Mouse (Mus musculus) hindbrain, postnatal 0 days (tissue): ENCODE data around the gene Dock6. TPM values are rescaled to one million over a fixed set of nuclear protein-coding genes. Genes with fewer than 3 reads are reported as not detected.

ENCODE experiments used
- ATAC-seq: fragments of 200-750 bp; cut with Nextera tagmentation; 2 replicates; pipeline ENCODE4 v1.8.0; 2017; ENCODE audit warnings: mild to moderate bottlenecking, moderate TSS enrichment, moderate library complexity
- DNase-seq: peaks from one replicate; pipeline ENCODE4 v3.0.0-alpha.2; 2015; ENCODE audit warnings: low spot score
- H3K27ac ChIP-seq: fragments of 300-500 bp; sonication (generic); 2 replicates; pipeline ENCODE4 v1.5.1; 2014; ENCODE audit warnings: mild to moderate bottlenecking
- H3K27me3 ChIP-seq: fragments of 300-500 bp; sonication (generic); 2 replicates; pipeline ENCODE4 v1.6.1; 2014; ENCODE audit warnings: low read length, mixed read lengths; ENCODE audit not compliant: insufficient read depth
- H3K36me3 ChIP-seq: fragments of 300-500 bp; sonication (generic); 2 replicates; pipeline ENCODE4 v1.6.1; 2014; ENCODE audit warnings: low read length, mixed read lengths; ENCODE audit not compliant: insufficient read depth
- H3K4me1 ChIP-seq: fragments of 300-500 bp; sonication (generic); 2 replicates; pipeline ENCODE4 v1.6.1; 2014; ENCODE audit warnings: antibody characterized with exemption, low read length, mixed read lengths; ENCODE audit not compliant: insufficient read depth
- H3K4me2 ChIP-seq: fragments of 300-500 bp; sonication (generic); 2 replicates; pipeline ENCODE4 v1.6.1; 2014; ENCODE audit warnings: low read depth, mild to moderate bottlenecking, low read length, moderate library complexity, mixed read lengths
- H3K4me3 ChIP-seq: fragments of 300-500 bp; sonication (generic); 2 replicates; pipeline ENCODE4 v1.5.1; 2014; ENCODE audit warnings: low read length
- H3K9ac ChIP-seq: fragments of 300-500 bp; sonication (generic); replicated peaks from 2 replicates; pipeline ENCODE4 v1.6.1; 2014; ENCODE audit warnings: mild to moderate bottlenecking, low read length, moderate library complexity, mixed read lengths
- H3K9me3 ChIP-seq: fragments of 300-500 bp; sonication (generic); 2 replicates; pipeline ENCODE4 v1.6.1; 2016; ENCODE audit warnings: low read length, mixed read lengths
- CTCF ChIP-seq: IDR thresholded peaks from 2 replicates; pipeline ENCODE4 v1.5.1; 2016; ENCODE audit warnings: antibody characterized with exemption, control low read depth, low read depth
- WGBS: fragments of 180-500 bp; shearing (Covaris S2); extraction: QIAGEN DNeasy Blood & Tissue Kit; methylation state at CpG from one replicate; pipeline ENCODE4 v1.1.7; 2014; 5-methylcytosine and 5-hydroxymethylcytosine counted together
- polyA plus RNA-seq: library from polyadenylated mRNA; unstranded; fragments of >200 nt; fragmentation: Nextera tagmentation; extraction: Ambion mirVana; gene quantifications from 2 replicates; pipeline ENCODE4 v1.2.1, GENCODE M21; 2015
- total RNA-seq: library from RNA; depleted of rRNA; stranded (reverse); fragments of >200 nt; gene quantifications from 2 replicates; pipeline ENCODE4 v1.2.3, GENCODE M21; 2014

Dock6 gene
- total and polyA plus RNA-seq, 2 experiments from 2014 or later = 11.5 to 15.6 TPM

GRCm38 (mm10) chr9:21823957-21824356, 28.5 kb downstream of the Dock6 start:
- TF ChIP-seq CTCF = no peak
- no peak for ATAC-seq
- DNase-seq = no peak
- H3K27ac ChIP-seq = no peak overlapping the region
- H3K4me2 ChIP-seq = no peak overlapping the region
- H3K4me1 ChIP-seq = no peaks in the 10 kb centered on the region
- H3K4me3 ChIP-seq = no peak overlapping the region
- WGBS = 60% methylated on average over 4 of the region's 4 CpGs
- no peaks in the 10 kb centered on the region for H3K27me3 ChIP-seq
- H3K36me3 ChIP-seq = no peaks in the 10 kb centered on the region
- no peaks in the 10 kb centered on the region for H3K9me3 ChIP-seq
- no peak overlapping the region for H3K9ac ChIP-seq

- Histone ChIP-seq H3K27ac (no peak overlapping the region), H3K9me3 (no peaks in the 10 kb centered on the region), H3K36me3 (no peaks in the 10 kb centered on the region), H3K4me2 (no peak overlapping the region), H3K4me1 (no peaks in the 10 kb centered on the region), H3K4me3 (no peak overlapping the region), H3K27me3 (no peaks in the 10 kb centered on the region), H3K9ac (no peak overlapping the region)
- no peak for TF ChIP-seq CTCF
- ATAC-seq (no peak), DNase-seq (no peak)
- WGBS = 76% methylated on average over 6 of the region's 6 CpGs
These were observed 29.7 kb downstream of the Dock6 start for GRCm38 (mm10) chr9:21822686-21823085.

GRCm38 (mm10) chr9:21820183-21820582, 32.3 kb downstream of the Dock6 start:
- TF ChIP-seq CTCF = no peak
- no peak overlapping the region for H3K9ac ChIP-seq
- no peaks in the 10 kb centered on the region for H3K4me1 ChIP-seq
- ATAC-seq = no peak
- H3K27ac ChIP-seq = no peak overlapping the region
- no peak overlapping the region for H3K4me2 ChIP-seq
- 87% methylated on average over 12 of the region's 12 CpGs for WGBS
- no peaks in the 10 kb centered on the region for H3K27me3 ChIP-seq
- H3K9me3 ChIP-seq = no peaks in the 10 kb centered on the region
- no peak overlapping the region for H3K4me3 ChIP-seq
- H3K36me3 ChIP-seq = no peaks in the 10 kb centered on the region
- no peak for DNase-seq

GRCm38 (mm10) chr9:21819181-21819729, 33.2 kb downstream of the Dock6 start:
- TF ChIP-seq CTCF = no peak
- WGBS = 83% methylated on average over 2 of the region's 2 CpGs
- peak; percentile 25 for DNase-seq

GRCm38 (mm10) chr9:21818561-21818960, 33.9 kb downstream of the Dock6 start:
- no peak for TF ChIP-seq CTCF
- ATAC-seq = no peak
- H3K9me3 ChIP-seq = no peaks in the 10 kb centered on the region
- no peak overlapping the region for H3K4me2 ChIP-seq
- no peak for DNase-seq
- 91% methylated on average over 6 of the region's 6 CpGs for WGBS
- no peak overlapping the region for H3K27ac ChIP-seq
- H3K27me3 ChIP-seq = no peaks in the 10 kb centered on the region
- no peak overlapping the region for H3K4me3 ChIP-seq
- H3K4me1 ChIP-seq = no peaks in the 10 kb centered on the region
- H3K36me3 ChIP-seq = no peaks in the 10 kb centered on the region
- H3K9ac ChIP-seq = no peak overlapping the region

More at GRCm38 (mm10) chr9:21819181-21819729, 33.2 kb downstream of the Dock6 start:
- H3K4me3 ChIP-seq = no peak overlapping the region
- no peak overlapping the region for H3K27ac ChIP-seq
- no peak overlapping the region for H3K9ac ChIP-seq
- no peak overlapping the region for H3K4me2 ChIP-seq
- no peaks in the 10 kb centered on the region for H3K4me1 ChIP-seq
- ATAC-seq = no peak
- H3K27me3 ChIP-seq = no peaks in the 10 kb centered on the region
- no peaks in the 10 kb centered on the region for H3K36me3 ChIP-seq
- H3K9me3 ChIP-seq = no peaks in the 10 kb centered on the region

GRCm38 (mm10) chr9:21818125-21818524, 34.3 kb downstream of the Dock6 start:
- H3K27ac ChIP-seq = no peak overlapping the region
- 70% methylated on average over 4 of the region's 4 CpGs for WGBS
- H3K4me3 ChIP-seq = no peak overlapping the region
- no peak overlapping the region for H3K4me2 ChIP-seq
- DNase-seq (no peak), ATAC-seq (no peak)
- no peaks in the 10 kb centered on the region for H3K9me3 ChIP-seq
- H3K4me1 ChIP-seq = no peaks in the 10 kb centered on the region
- no peaks in the 10 kb centered on the region for H3K27me3 ChIP-seq
- no peak for TF ChIP-seq CTCF
- H3K36me3 ChIP-seq = no peaks in the 10 kb centered on the region
- no peak overlapping the region for H3K9ac ChIP-seq

- H3K4me1 ChIP-seq = no peaks in the 10 kb centered on the region
- DNase-seq (no peak), ATAC-seq (0 out of 2 replicates have a peak, but pooled peaks have one; percentile 39)
- H3K27me3 ChIP-seq = no peaks in the 10 kb centered on the region
- H3K36me3 ChIP-seq = no peaks in the 10 kb centered on the region
- H3K9ac ChIP-seq = no peak overlapping the region
- no peak overlapping the region for H3K4me3 ChIP-seq
- WGBS = 58% methylated on average over 9 of the region's 9 CpGs
- H3K9me3 ChIP-seq = no peaks in the 10 kb centered on the region
- no peak overlapping the region for H3K4me2 ChIP-seq
- no peak for TF ChIP-seq CTCF
- no peak overlapping the region for H3K27ac ChIP-seq
These were observed 35.6 kb downstream of the Dock6 start for GRCm38 (mm10) chr9:21816716-21817305.
